Mouse (Mus musculus) layer of hippocampus, adult 9-10 months (tissue): ENCODE results near the gene Gpx4.
"Not testable (repeated sequence)": the region's sequence is repeated elsewhere in the genome, so short reads cannot be mapped to it uniquely, and the experiment has no call there.

ENCODE experiments used
- DNase-seq: peaks from one replicate; pipeline ENCODE4 v3.0.0; 2022; ENCODE audit warnings: low spot score

The Gpx4 gene

GRCm38 (mm10) chr10:80050244-80050643, 3.3 kb downstream of the Gpx4 start:
- no peak for DNase-seq

GRCm38 (mm10) chr10:80050885-80051617, 4.1 kb downstream of the Gpx4 start:
- DNase-seq: no peak

GRCm38 (mm10) chr10:80051618-80052373, 4.8 kb downstream of the Gpx4 start:
- DNase-seq: no peak

DNA sequence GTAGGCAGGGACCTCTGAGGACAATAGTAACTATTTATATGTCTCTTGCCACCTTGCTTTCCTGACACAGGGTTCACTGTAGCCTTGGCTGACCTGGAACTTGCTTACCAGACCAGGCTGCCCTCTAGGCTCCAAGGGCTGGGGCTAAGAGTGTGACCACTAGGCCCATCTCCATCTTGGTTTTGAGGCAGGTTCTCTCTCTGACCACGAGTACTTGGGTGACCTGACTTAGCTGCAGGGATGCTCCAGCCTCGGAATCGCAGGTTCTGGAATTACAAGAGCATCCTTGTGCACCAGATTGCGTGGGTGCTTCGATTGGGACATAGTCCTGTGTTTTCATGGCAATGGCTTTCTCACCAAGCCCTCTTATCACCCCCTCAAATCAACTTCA, 5.4 kb downstream of the Gpx4 start:
- no peak for DNase-seq

DNA sequence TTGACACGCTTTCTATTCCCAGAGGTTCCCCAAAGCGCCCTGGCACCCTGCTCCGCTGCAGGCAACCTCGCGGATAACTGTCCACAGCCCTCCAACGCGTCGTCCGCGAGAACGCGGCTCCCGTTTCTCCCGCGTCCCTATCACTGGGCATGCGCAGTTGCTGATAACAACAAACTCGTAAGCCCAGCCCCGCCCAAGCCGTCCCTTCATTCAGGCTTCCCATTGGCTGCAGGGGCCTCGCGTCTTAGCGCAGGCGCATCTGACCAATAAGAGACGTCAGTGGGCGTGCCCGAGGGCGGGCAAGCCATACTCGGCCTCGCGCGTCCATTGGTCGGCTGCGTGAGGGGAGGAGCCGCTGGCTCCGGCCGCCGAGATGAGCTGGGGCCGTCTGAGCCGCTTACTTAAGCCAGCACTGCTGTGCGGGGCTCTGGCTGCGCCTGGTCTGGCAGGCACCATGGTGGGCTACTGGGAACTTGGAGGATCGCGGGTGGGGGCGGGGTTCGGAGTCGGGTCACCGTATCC, 6.4 kb downstream of the Gpx4 start:
- DNase-seq: peak; percentile 98

DNA sequence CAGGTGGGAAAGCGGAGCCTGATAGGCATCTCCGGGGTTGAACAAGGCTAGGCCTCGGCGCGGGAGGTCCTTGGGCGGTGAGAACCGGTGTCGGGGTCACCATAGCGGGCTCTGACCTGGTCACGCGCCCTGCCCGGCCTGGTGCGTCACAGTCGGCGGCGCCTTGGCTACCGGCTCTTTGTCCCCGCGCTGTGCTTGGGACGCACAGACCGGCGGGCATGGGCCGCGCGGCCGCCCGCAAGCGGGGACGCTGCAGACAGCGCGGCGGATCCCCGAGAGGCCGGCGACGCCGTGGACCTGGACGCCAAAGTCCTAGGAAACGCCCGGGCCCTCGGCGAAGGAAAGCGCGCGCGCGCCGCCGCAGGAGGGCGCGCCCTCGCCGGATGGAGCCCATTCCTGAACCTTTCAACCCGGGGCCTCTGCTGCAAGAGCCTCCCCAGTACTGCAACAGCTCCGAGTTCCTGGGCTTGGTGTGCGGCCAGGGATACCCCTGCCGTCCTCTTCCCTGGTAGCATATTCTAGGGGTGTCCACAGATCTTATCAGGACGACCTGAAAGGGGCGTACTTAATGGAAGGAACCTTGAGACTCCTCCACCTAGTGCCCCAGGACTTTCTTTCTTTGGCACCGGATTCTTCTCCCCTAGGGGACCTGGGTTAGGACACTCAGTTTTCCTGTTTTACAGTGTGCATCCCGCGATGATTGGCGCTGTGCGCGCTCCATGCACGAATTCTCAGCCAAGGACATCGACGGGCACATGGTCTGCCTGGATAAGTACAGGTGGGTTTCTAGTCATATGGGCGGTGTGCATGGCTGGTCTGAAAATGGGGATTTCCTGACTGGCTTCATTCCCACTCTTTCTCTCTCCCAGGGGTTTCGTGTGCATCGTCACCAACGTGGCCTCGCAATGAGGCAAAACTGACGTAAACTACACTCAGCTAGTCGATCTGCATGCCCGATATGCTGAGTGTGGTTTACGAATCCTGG, 7.2 kb downstream of the Gpx4 start:
- DNase-seq: no peak

DNA sequence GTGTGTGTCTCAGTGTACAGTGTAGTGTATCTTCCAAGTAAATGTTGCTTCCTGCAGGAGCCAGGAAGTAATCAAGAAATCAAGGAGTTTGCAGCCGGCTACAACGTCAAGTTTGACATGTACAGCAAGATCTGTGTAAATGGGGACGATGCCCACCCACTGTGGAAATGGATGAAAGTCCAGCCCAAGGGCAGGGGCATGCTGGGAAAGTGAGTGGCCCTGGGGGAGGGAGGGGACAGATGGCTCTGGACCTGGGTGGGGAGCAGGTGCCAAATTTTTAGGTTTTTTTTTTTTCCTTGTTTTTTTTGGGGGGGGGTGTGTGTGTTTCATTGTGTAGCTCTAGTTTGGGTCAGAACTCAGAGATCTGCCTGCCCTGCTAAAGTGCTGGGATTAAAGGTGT, 7.9 kb downstream of the Gpx4 start:
- DNase-seq: not testable (repeated sequence)

DNA sequence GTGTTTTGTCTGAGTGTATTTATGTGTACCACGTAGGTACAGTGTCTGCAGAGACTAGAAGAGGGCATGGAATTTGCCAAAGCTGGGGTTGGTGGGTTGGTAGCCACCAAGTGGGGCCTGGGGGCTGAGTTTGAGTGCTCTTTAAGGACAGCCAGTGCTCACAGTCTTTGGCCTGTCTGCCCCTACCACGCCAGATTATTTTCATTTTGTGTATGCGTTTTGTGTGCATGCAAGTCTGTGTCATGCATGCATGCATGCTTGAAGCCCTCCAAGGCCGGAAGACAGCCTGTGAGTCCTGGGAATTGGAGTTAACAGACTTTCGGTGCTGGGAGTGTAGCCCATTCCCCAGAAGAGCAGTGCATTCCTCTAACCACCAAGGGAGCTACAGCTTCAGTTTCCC, 8.4 kb downstream of the Gpx4 start:
- no peak for DNase-seq

- no peak for DNase-seq
Measured at GRCm38 (mm10) chr10:80055891-80056290, 8.9 kb downstream of the Gpx4 start.

GRCm38 (mm10) chr10:80056506-80056905, 9.5 kb downstream of the Gpx4 start:
- DNase-seq: no peak

DNA sequence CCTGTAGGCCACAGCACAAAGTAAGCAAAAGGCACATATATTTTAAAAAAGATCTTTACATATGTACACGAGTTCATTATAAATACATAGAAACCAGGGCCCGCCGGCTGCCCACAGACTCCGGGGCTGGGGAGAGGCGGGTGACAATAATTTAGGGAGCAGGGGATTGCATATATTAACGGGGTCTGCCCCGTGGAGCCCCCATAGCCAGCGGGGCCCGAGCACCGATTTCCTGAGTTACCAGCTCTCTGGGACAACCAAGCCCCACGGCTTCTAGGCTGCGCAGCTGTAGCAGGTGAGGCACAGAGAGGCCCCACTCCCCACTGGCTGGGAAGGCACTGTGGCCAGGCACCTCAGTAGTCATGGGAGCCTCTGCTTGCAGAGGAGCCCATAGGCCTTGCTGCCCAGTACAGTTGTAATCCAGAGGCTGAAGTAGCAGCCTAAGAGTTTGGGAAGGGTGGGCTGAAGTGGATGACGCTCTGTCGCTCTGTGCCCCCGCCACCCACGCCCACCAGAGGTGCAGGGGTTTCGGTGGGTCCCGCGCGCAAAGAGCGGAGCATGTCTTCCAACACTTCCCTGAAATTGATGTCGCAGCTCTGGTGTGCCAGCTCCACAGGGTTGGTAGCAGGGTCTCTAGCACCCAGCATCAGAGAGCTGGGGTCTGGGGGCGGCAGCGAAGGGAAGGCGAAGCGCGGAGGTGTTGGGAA, 10.2 kb downstream of the Gpx4 start:
- no peak for DNase-seq

GRCm38 (mm10) chr10:80057683-80058326, 10.8 kb downstream of the Gpx4 start:
- no peak for DNase-seq

DNA sequence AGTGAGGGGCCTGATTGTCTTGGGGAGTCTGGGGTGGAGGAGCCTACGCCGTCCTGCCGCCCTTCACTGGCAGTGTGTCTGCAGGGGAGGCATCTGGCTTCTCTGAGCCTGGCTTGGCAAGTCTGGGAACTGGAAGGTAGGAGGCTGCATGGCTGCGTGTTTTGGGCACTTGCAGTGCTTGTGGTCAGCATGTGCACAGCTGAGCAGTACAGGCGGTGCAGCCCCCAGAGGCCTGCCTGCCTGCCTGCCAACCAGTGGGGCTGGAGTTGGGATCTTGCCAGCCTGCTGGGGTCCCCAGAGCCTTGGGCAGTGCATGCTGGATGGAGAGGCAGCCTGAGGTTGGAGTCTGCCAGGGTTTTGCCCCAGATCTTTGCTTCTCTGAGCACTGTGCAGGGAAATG, 16.1 kb downstream of the Gpx4 start:
- DNase-seq: no peak

DNA sequence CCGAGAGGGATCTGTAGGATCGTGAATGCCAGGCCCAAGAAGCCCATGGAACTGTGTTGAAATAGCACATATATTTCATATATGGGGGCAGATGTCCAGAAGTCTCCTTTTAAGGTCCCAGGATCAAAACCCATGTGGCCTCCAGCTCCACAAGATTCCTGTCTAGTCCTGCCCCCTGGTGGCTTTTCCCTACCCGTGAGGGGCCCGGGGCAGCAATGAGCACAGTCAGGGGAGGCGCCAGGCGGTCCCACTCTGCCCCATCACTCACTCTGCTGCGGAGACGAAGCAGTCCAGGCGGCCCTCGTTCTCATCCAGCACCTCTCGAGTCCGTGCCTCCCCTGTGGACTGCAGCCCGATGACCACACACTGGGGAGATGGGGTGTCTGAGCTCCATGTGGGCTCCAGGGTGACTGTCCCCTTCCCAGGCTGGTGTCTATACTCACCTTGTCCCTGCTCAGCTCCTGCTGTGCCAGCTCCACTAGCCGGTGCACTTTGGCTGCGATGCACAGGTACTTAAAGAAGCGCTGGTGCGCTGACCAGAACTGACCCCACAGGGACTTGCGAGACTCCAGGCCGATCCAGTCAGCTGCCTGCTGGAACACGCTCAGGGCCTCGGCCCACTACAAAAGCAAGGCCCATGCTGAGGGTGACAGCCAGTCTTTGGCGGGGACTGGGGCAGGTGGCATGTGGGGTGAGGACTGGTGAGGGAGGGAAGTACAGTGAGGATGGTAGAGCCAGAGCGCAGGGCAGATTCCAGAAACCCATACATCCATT, 17.1 kb downstream of the Gpx4 start:
- no peak for DNase-seq

DNA sequence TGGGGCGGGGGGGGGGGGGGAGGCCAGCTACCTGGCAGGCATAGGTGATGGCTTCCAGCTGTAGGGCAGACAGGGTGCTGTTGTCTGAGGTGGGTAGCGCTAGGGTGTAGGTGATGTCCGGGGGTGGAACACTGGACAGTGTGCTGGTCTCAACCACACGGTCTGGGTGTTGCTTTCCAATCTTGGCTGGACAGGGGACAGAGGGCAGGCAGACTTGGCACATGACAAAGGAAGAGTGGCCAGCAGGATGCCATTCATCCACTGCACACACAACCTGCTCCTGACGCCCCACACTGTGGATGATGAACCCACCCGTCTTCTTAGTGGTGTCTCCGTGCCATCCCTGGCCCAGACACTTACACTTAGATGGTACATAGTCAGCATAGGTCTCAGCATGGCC, 22.3 kb downstream of the Gpx4 start:
- no peak for DNase-seq

GRCm38 (mm10) chr10:80069948-80070450, 23.0 kb downstream of the Gpx4 start:
- DNase-seq: no peak

GRCm38 (mm10) chr10:80070837-80071515, 24.0 kb downstream of the Gpx4 start:
- peak; percentile 70 for DNase-seq

- no peak for DNase-seq
Measured at GRCm38 (mm10) chr10:80071516-80071900, 24.5 kb downstream of the Gpx4 start.
